Mouse (Mus musculus) cortical plate, adult 2 months (tissue): ENCODE measurements around the gene Txnip.

ENCODE experiments used
- CTCF ChIP-seq: fragments of 200-500 bp; IDR thresholded peaks from 2 replicates; pipeline ENCODE4 v1.5.1; 2011; ENCODE audit warnings: mild to moderate bottlenecking, control low read depth, low read length; ENCODE audit not compliant: insufficient read depth; ENCODE audit errors: extremely low read depth
- POLR2A ChIP-seq: fragments of 200-500 bp; IDR thresholded peaks from 2 replicates; pipeline ENCODE4 v1.6.1; 2011; ENCODE audit warnings: mild to moderate bottlenecking, low read length, control low read depth; ENCODE audit not compliant: insufficient read depth; ENCODE audit errors: extremely low read depth

DNA sequence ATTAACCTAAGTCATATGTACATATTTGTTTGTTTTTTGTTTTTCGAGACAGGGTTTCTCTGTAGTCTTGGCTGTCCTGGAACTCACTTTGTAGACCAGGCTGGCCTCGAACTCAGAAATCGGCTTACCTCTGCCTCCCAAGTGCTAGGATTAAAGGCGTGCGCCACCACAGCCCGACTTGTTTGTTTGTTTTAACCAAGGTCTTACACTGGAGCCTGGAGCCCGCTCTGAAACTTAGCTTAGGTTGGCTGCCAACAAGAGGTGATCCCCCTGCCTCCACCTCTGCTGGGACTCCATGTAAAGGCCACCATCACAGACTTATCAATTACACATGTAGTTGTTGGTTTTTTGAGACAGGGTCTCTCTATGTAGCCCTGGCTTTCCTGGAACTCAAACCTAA, 8.9 kb upstream of the Txnip start:
- TF ChIP-seq CTCF (no peak), POLR2A (no peak)
